Mouse (Mus musculus): Measurements from ENCODE around the gene Tacstd2. TPM values are rescaled to one million over a fixed set of nuclear protein-coding genes. Genes with fewer than 3 reads are reported as not detected.

Gene Tacstd2
- polyA plus RNA-seq, 1 experiment from 2014 or later = 260 TPM

- Histone ChIP-seq H3K36me3 (ENCODE audit: control insufficient read depth, insufficient read depth, low read length) (no peaks in the 10 kb centered on the region), H3K4me2 (replicated peaks; ENCODE audit: low read depth) (peak overlapping the region; percentile 49), H3K27ac (replicated peaks) (peak overlapping the region; percentile 83), H3K27me3 (ENCODE audit: control insufficient read depth, insufficient read depth, low read length) (peaks cover 9% of the 10 kb centered on the region; the same call in 1 of the 2 replicates), H3K4me3 (ENCODE audit: low read depth, low read length) (peak overlapping the region; percentile 44), H3K9ac (ENCODE audit: low read length) (peak overlapping the region; percentile 61), H3K4me1 (replicated peaks; ENCODE audit: control insufficient read depth, insufficient read depth) (no peaks in the 10 kb centered on the region), H3K9me3 (ENCODE audit: control insufficient read depth, low read length) (no peaks in the 10 kb centered on the region)
- DNase-seq (ENCODE audit: low spot score) (no peak), ATAC-seq (ENCODE audit: low FRiP score, low TSS enrichment) (no peak)
- TF ChIP-seq CTCF (IDR thresholded peaks at IDR 0.05; ENCODE audit: low read depth) (no peak), EP300 (optimal IDR thresholded peaks at IDR 0.05) (no peak)
- 7% methylated on average over 31 of the region's 31 CpGs for WGBS
Observed at GRCm38 (mm10) chr6:67534191-67535004, 1.2 kb downstream of the Tacstd2 start.

- H3K4me1 ChIP-seq (replicated peaks; ENCODE audit: control insufficient read depth, insufficient read depth) = no peaks in the 10 kb centered on the region
- no peaks in the 10 kb centered on the region for H3K36me3 ChIP-seq (ENCODE audit: control insufficient read depth, insufficient read depth, low read length)
- ATAC-seq (ENCODE audit: low FRiP score, low TSS enrichment) (peak; percentile 61), DNase-seq (ENCODE audit: low spot score) (peak; percentile 36)
- TF ChIP-seq CTCF (IDR thresholded peaks at IDR 0.05; ENCODE audit: low read depth) (no peak), EP300 (optimal IDR thresholded peaks at IDR 0.05) (no peak)
- no peaks in the 10 kb centered on the region for H3K9me3 ChIP-seq (ENCODE audit: control insufficient read depth, low read length)
- peak overlapping the region; percentile 56 for H3K27ac ChIP-seq (replicated peaks)
- 9% methylated on average over 29 of the region's 29 CpGs for WGBS
- H3K9ac ChIP-seq (ENCODE audit: low read length) = no peak overlapping the region
- peak overlapping the region; percentile 44 for H3K4me3 ChIP-seq (ENCODE audit: low read depth, low read length)
- peaks cover 9% of the 10 kb centered on the region; the same call in 1 of the 2 replicates for H3K27me3 ChIP-seq (ENCODE audit: control insufficient read depth, insufficient read depth, low read length)
- peak overlapping the region; percentile 42 for H3K4me2 ChIP-seq (replicated peaks; ENCODE audit: low read depth)
Observed at GRCm38 (mm10) chr6:67532665-67533440, 2.7 kb downstream of the Tacstd2 start.

DNA sequence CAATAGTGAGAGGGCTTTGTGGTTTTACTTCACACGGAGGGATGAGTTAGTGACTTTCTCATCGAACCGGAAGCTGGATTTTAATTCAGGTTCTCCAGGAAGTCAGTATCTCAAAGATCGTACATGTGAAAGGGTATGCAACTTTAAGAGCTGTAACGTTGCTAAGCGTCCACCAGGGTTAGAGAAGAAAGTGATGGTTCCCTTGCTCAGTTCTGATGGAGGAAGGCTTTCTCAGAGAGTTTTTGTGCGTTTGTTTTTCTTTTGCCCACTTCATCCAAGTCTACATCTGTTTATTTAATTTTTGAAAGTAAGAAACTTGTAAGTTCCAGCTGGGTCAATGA lies 3.8 kb downstream of the Tacstd2 start:
- H3K4me2 ChIP-seq (replicated peaks; ENCODE audit: low read depth) = no peak overlapping the region
- WGBS = 56% methylated on average over 7 of the region's 7 CpGs
- H3K9ac ChIP-seq (ENCODE audit: low read length) = no peak overlapping the region
- H3K27me3 ChIP-seq (ENCODE audit: control insufficient read depth, insufficient read depth, low read length) = peaks cover 9% of the 10 kb centered on the region; the same call in 1 of the 2 replicates
- DNase-seq (ENCODE audit: low spot score) (no peak), ATAC-seq (ENCODE audit: low FRiP score, low TSS enrichment) (no peak)
- no peak overlapping the region for H3K4me3 ChIP-seq (ENCODE audit: low read depth, low read length)
- H3K27ac ChIP-seq (replicated peaks) = peak overlapping the region; percentile 64
- H3K36me3 ChIP-seq (ENCODE audit: control insufficient read depth, insufficient read depth, low read length) = no peaks in the 10 kb centered on the region
- no peaks in the 10 kb centered on the region for H3K9me3 ChIP-seq (ENCODE audit: control insufficient read depth, low read length)
- no peaks in the 10 kb centered on the region for H3K4me1 ChIP-seq (replicated peaks; ENCODE audit: control insufficient read depth, insufficient read depth)
- TF ChIP-seq CTCF (IDR thresholded peaks at IDR 0.05; ENCODE audit: low read depth) (peak; percentile 37), EP300 (optimal IDR thresholded peaks at IDR 0.05) (peak; percentile 9)

DNA sequence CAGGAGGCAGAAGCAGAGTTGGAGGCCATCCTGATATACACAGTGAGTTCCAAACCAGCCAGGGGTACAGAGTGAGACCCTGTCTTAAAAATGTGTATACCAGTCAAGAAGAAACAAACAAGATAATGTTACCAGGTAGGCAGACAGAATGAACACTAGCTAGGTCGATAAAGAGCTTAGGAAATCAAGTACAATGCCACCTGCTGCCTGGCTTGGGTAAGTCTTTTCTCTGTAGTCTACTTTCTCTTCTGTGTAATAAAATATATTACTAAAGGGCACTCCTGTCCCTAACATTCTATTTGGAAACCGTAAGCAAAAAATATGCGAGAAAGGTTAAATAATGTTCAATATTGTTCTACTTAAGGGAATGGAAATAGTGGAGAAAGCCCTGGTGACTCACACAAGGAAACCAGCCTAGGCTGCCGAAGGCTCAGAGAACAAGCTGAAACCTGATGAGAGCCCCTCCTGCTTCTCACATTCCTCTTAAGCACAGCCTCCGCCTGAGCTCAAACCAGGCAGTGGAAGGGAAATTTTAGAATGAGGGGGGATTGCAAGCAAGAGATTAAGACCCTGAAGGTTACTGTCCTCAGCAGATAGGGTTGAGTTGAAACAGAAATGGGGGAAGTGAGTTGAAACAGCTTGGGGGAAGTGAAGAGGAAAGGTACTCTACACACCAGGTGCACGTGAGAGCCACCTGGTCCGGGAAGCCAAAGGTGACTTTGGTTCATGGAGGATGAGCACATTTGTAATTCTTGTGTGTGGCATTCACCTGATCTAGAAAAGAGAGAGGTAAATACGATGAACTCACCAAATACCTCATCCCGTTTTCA lies 4.4 kb downstream of the Tacstd2 start:
- ATAC-seq (ENCODE audit: low FRiP score, low TSS enrichment) = peak; percentile 67
- H3K27me3 ChIP-seq (ENCODE audit: control insufficient read depth, insufficient read depth, low read length) = peaks cover 9% of the 10 kb centered on the region; the same call in 1 of the 2 replicates
- WGBS = 48% methylated on average over 9 of the region's 9 CpGs

GRCm38 (mm10) chr6:67526356-67526755 lies 9.2 kb downstream of the Tacstd2 start:
- Histone ChIP-seq H3K27ac (replicated peaks) (no peak overlapping the region), H3K4me1 (replicated peaks; ENCODE audit: control insufficient read depth, insufficient read depth) (no peaks in the 10 kb centered on the region), H3K4me3 (ENCODE audit: low read depth, low read length) (no peak overlapping the region), H3K4me2 (replicated peaks; ENCODE audit: low read depth) (no peak overlapping the region), H3K9ac (ENCODE audit: low read length) (no peak overlapping the region), H3K36me3 (ENCODE audit: control insufficient read depth, insufficient read depth, low read length) (no peaks in the 10 kb centered on the region), H3K9me3 (ENCODE audit: control insufficient read depth, low read length) (no peaks in the 10 kb centered on the region), H3K27me3 (ENCODE audit: control insufficient read depth, insufficient read depth, low read length) (no peaks in the 10 kb centered on the region)
- TF ChIP-seq EP300 (optimal IDR thresholded peaks at IDR 0.05) (no peak), CTCF (IDR thresholded peaks at IDR 0.05; ENCODE audit: low read depth) (no peak)
- DNase-seq (ENCODE audit: low spot score) (no peak), ATAC-seq (ENCODE audit: low FRiP score, low TSS enrichment) (no peak)
- WGBS = 80% methylated on average over 5 of the region's 5 CpGs

More for the DNA sequence above, 4.4 kb downstream of the Tacstd2 start:
- no peaks in the 10 kb centered on the region for H3K4me1 ChIP-seq (replicated peaks; ENCODE audit: control insufficient read depth, insufficient read depth)
- TF ChIP-seq CTCF (IDR thresholded peaks at IDR 0.05; ENCODE audit: low read depth) (peak; percentile 51), EP300 (optimal IDR thresholded peaks at IDR 0.05) (no peak)
- H3K36me3 ChIP-seq (ENCODE audit: control insufficient read depth, insufficient read depth, low read length) = no peaks in the 10 kb centered on the region
- H3K27ac ChIP-seq (replicated peaks) = peak overlapping the region; percentile 64
- DNase-seq (ENCODE audit: low spot score) = no peak
- no peak overlapping the region for H3K4me2 ChIP-seq (replicated peaks; ENCODE audit: low read depth)
- no peak overlapping the region for H3K9ac ChIP-seq (ENCODE audit: low read length)
- H3K9me3 ChIP-seq (ENCODE audit: control insufficient read depth, low read length) = no peaks in the 10 kb centered on the region
- H3K4me3 ChIP-seq (ENCODE audit: low read depth, low read length) = no peak overlapping the region
